Mouse (Mus musculus) E14TG2a.4 (cell line): ENCODE data around the gene Ide.

Source experiments
- CTCF ChIP-seq: conservative IDR thresholded peaks from 2 replicates; pipeline ENCODE4 v1.5.1; 2014; ENCODE audit warnings: low read length
- POU5F1 ChIP-seq: IDR thresholded peaks from 2 replicates; pipeline ENCODE4 v1.6.1; 2014; ENCODE audit warnings: low read length, borderline replicate concordance

GRCm38 (mm10) chr19:37378816-37379215, 41.2 kb upstream of the Ide start:
- TF ChIP-seq CTCF = no peak
- no peak for TF ChIP-seq POU5F1
